Mouse (Mus musculus): ENCODE measurements around the gene Tex30. TPM values are rescaled to one million over a fixed set of nuclear protein-coding genes. Genes with fewer than 3 reads are reported as not detected.
A peak's percentile ranks its signal among the peaks of the same experiment; 100 is the strongest.

Gene Tex30
- 58.4 and 71.5 TPM in 2 replicates for polyA plus RNA-seq (2015; fragmentation: Nextera tagmentation; extraction: Ambion mirVana)

DNA sequence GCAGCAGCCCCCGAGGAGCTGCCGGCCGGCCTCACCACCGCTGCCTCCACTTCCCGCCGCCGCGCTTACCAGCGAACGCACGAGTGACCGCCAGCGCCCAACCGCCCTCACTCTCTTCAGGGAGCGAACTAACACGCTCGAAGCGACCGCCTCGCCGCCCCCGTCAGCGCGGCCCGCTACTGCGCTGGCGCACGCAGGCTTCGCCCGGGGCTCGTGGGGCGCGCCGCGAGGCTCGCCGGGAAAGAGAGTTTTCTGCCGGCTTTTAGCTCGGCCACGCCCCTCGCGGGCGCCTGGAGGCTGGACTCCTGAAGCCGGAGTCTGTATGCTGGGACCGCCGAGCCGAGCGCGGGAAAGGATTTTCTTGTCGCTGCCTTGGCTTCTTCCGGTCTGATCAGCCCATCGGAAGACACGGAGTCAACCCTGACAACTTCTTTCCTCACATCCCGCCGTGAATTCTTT lies at the start of gene Tex30:
TSS of gene Tex30 (minus strand) at position 183 of the 459 bp plus-strand sequence.
- peak; percentile 98 for ATAC-seq
- WGBS, result under 1% methylated on average over 55 of the region's 55 CpGs
- Histone ChIP-seq H3K27me3 (replicated peaks; ENCODE audit: control insufficient read depth, insufficient read depth, low read length) (no peaks in the 10 kb centered on the region), H3K4me2 (ENCODE audit: low read depth, low read length) (peak within 1 kb of the TSS; percentile 60), H3K4me1 (ENCODE audit: control insufficient read depth, insufficient read depth, low read length) (peaks cover 5% of the 10 kb centered on the region; the same call in 1 of the 2 replicates), H3K9me3 (ENCODE audit: control insufficient read depth, low read length) (no peaks in the 10 kb centered on the region), H3K4me3 (ENCODE audit: low read length) (peak within 1 kb of the TSS; percentile 89), H3K9ac (ENCODE audit: low read depth, low read length) (peak within 1 kb of the TSS; percentile 89), H3K27ac (ENCODE audit: low read length) (peak within 1 kb of the TSS; percentile 93), H3K36me3 (ENCODE audit: control insufficient read depth, insufficient read depth, low read length) (0 out of 2 replicates have a peak, but pooled peaks cover 4% of the 10 kb centered on the region)

DNA sequence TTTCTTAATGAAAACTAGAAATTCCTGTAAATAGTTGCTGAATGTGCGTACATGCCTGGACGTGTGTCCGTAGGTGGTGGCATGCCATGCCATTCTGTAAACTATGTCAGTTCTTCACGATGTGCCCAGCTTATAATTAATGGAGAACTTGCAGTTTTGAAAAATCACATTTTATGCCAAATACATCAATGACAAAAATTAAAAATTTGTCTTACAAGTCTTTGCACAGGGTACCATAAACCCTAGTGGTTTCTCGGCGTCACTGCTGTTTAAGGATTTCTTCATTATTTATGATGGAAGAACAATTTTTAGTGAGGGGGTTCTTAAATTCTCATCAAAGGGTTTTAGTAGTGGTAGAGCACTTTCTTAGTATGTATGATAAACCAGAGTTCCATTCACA lies 46.5 kb upstream of the Tex30 start:
- ATAC-seq, result no peak
- H3K9ac ChIP-seq (ENCODE audit: low read depth, low read length), result no peak overlapping the region
- H3K27ac ChIP-seq (ENCODE audit: low read length), result no peak overlapping the region
- H3K4me2 ChIP-seq (ENCODE audit: low read depth, low read length), result peak overlapping the region; percentile 54
- H3K27me3 ChIP-seq (replicated peaks; ENCODE audit: control insufficient read depth, insufficient read depth, low read length), result no peaks in the 10 kb centered on the region
- no peaks in the 10 kb centered on the region for H3K9me3 ChIP-seq (ENCODE audit: control insufficient read depth, low read length)
- peak overlapping the region; percentile 88 for H3K4me3 ChIP-seq (ENCODE audit: low read length)
- no peaks in the 10 kb centered on the region for H3K36me3 ChIP-seq (ENCODE audit: control insufficient read depth, insufficient read depth, low read length)
- 28% methylated on average over 6 of the region's 6 CpGs for WGBS
- peaks cover 8% of the 10 kb centered on the region for H3K4me1 ChIP-seq (ENCODE audit: control insufficient read depth, insufficient read depth, low read length)

DNA sequence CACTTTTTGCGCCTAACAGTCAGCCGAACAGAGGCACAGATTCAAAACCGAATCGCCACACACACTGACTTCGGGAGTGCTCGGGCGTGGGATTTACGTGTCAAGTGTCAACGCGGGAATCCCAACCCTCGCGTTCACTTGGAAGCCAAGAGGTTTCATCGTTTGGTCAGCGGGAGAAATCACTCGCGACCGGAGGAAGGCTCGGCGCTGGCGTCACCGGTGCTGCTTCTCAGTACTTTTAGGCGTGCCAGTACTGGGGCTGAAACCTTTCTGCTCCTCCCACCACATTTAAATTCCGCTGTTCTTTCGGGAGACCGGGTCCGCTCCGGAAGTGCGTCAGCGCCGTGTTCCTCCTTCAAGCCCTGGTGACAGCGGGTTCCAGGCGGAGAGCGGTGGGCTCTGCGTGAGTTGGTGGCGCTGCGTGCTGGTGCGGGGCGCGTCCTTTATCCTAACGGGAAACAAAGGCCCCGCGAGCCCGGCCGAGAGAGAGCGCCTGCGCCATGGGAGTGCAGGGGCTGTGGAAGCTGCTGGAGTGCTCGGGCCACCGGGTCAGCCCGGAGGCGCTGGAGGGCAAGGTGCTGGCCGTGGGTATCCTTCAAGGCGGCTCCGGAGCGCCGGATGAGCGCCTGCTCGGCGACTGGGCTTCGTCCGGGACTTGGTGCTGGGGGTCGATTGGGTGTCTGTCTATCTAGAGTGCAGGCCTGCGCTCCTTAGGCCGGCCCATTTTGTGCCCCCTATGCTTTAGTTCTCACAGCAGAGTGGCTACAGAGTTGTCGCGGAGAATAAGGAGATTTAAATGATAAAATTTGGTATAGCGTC lies 45.5 kb upstream of the Tex30 start, which contains the start of gene Ercc5:
TSS of gene Ercc5 (plus strand) at position 182 of the 819 bp plus-strand sequence.
- WGBS, result under 1% methylated on average over 66 of the region's 66 CpGs
- H3K27me3 ChIP-seq (replicated peaks; ENCODE audit: control insufficient read depth, insufficient read depth, low read length), result no peaks in the 10 kb centered on the region
- H3K27ac ChIP-seq (ENCODE audit: low read length), result peak within 1 kb of the TSS; percentile 85
- peaks cover 8% of the 10 kb centered on the region for H3K4me1 ChIP-seq (ENCODE audit: control insufficient read depth, insufficient read depth, low read length)
- H3K4me3 ChIP-seq (ENCODE audit: low read length), result peak within 1 kb of the TSS; percentile 88
- H3K9me3 ChIP-seq (ENCODE audit: control insufficient read depth, low read length), result no peaks in the 10 kb centered on the region
- peak within 1 kb of the TSS; percentile 54 for H3K4me2 ChIP-seq (ENCODE audit: low read depth, low read length)
- H3K9ac ChIP-seq (ENCODE audit: low read depth, low read length), result peak within 1 kb of the TSS; percentile 81
- 0 out of 2 replicates have a peak, but pooled peaks cover 2% of the 10 kb centered on the region for H3K36me3 ChIP-seq (ENCODE audit: control insufficient read depth, insufficient read depth, low read length)
- peak; percentile 99 for ATAC-seq

DNA sequence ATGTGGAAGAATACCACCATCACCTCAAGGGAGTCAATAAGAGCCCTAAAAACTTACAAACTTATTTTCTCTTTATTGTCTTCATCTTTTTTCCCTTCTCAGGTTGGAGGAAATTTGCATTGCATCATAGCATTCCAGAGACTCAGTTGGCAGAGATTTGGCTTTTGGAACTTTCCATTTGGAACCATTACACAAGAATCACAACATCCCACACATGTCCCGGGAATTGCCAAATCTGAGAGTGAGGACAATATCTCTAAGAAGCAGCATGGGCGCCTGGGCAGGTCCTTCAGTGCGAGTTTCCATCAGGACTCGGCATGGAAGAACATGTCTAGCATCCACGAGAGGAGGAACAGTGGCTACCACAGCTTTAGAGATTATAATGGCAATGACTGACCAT lies 40.5 kb upstream of the Tex30 start:
- Histone ChIP-seq H3K9ac (ENCODE audit: low read depth, low read length) (no peak overlapping the region), H3K9me3 (ENCODE audit: control insufficient read depth, low read length) (no peaks in the 10 kb centered on the region), H3K4me2 (ENCODE audit: low read depth, low read length) (no peak overlapping the region), H3K36me3 (ENCODE audit: control insufficient read depth, insufficient read depth, low read length) (peaks cover 11% of the 10 kb centered on the region; the same call in 1 of the 2 replicates), H3K27me3 (replicated peaks; ENCODE audit: control insufficient read depth, insufficient read depth, low read length) (no peaks in the 10 kb centered on the region), H3K27ac (ENCODE audit: low read length) (no peak overlapping the region), H3K4me3 (ENCODE audit: low read length) (no peak overlapping the region), H3K4me1 (ENCODE audit: control insufficient read depth, insufficient read depth, low read length) (peaks cover 4% of the 10 kb centered on the region; the same call in 1 of the 2 replicates)
- ATAC-seq, result no peak
- WGBS, result 89% methylated on average over 5 of the region's 5 CpGs

DNA sequence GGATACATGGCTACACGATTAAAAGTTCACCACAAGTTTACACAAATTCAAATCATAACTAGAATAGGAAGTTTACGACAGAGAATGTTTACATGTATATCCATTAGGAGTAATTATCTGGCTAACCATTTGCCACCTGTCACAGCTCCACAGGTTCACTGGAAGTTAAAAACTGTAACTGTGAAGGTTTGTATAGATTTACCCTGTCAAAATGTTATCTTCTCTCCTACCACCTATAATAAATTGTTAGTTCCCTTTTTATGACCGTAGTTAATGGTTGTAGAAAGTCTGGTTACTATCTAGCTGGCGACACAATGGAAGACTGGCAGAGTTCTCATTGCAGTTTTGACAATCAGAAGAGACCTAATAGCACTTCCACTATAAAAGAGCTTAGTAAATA lies 38.0 kb upstream of the Tex30 start:
- H3K4me2 ChIP-seq (ENCODE audit: low read depth, low read length), result no peak overlapping the region
- no peaks in the 10 kb centered on the region for H3K27me3 ChIP-seq (replicated peaks; ENCODE audit: control insufficient read depth, insufficient read depth, low read length)
- no peak overlapping the region for H3K4me3 ChIP-seq (ENCODE audit: low read length)
- peaks cover 15% of the 10 kb centered on the region; the same call in 1 of the 2 replicates for H3K36me3 ChIP-seq (ENCODE audit: control insufficient read depth, insufficient read depth, low read length)
- no peaks in the 10 kb centered on the region for H3K9me3 ChIP-seq (ENCODE audit: control insufficient read depth, low read length)
- WGBS, result 21% methylated on average over 4 of the region's 4 CpGs
- ATAC-seq, result no peak
- H3K9ac ChIP-seq (ENCODE audit: low read depth, low read length), result no peak overlapping the region
- no peak overlapping the region for H3K27ac ChIP-seq (ENCODE audit: low read length)
- H3K4me1 ChIP-seq (ENCODE audit: control insufficient read depth, insufficient read depth, low read length), result no peaks in the 10 kb centered on the region

DNA sequence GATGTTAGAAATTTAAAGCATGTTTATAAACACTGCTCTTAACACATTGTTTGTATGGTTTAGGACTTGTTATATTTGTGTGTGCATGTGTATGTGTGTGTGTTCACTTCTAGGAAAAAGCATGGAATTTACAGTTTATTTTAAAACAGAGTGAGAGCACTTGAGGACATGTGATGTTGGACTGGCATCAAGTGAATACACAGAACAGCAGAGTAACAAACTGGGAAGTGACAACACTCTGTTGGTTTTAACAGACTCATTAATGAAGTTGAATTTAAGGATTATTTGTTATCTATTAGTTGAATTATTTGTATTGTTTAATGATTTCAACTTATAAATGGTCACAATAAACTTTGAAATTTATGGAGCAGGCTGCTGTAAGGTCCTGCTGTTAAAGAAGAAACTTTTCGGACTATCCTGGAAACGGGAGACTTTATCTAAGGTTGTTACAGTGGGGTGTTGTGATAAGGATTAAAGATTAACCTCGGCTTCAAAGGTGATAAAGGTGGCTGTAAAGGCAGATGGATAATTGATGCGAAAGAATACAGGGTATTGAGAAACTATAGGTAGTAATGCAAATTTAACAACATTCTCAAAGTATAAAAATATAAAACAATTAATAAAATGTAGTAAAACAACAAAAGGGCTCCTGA lies 27.8 kb upstream of the Tex30 start:
- peak; percentile 85 for ATAC-seq
- H3K4me3 ChIP-seq (ENCODE audit: low read length), result no peak overlapping the region
- H3K36me3 ChIP-seq (ENCODE audit: control insufficient read depth, insufficient read depth, low read length), result 0 out of 2 replicates have a peak, but pooled peaks cover 2% of the 10 kb centered on the region
- H3K9ac ChIP-seq (ENCODE audit: low read depth, low read length), result no peak overlapping the region
- H3K4me1 ChIP-seq (ENCODE audit: control insufficient read depth, insufficient read depth, low read length), result no peaks in the 10 kb centered on the region
- no peak overlapping the region for H3K4me2 ChIP-seq (ENCODE audit: low read depth, low read length)
- no peaks in the 10 kb centered on the region for H3K27me3 ChIP-seq (replicated peaks; ENCODE audit: control insufficient read depth, insufficient read depth, low read length)
- WGBS, result 65% methylated on average over 4 of the region's 4 CpGs
- H3K9me3 ChIP-seq (ENCODE audit: control insufficient read depth, low read length), result no peaks in the 10 kb centered on the region
- no peak overlapping the region for H3K27ac ChIP-seq (ENCODE audit: low read length)

DNA sequence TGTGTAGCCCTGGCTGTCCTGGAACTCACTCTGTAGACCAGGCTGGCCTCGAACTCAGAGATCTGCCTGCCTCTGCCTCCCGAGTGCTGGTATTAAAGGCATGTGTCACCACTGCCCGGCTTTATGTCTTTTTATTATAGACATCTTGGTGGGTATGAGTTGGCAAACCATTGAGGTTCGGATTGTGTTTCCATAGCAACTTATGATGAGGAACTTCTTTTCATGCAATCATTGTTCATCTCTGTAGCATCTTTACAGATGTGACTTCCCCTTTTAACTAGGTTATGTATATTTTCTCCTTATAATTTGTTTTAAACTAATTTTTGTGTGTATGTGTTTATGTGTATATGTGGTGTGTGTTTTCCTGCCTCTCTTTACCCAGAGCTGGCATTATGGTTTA lies 23.3 kb upstream of the Tex30 start:
- Histone ChIP-seq H3K36me3 (ENCODE audit: control insufficient read depth, insufficient read depth, low read length) (0 out of 2 replicates have a peak, but pooled peaks cover 2% of the 10 kb centered on the region), H3K4me2 (ENCODE audit: low read depth, low read length) (no peak overlapping the region), H3K4me3 (ENCODE audit: low read length) (no peak overlapping the region), H3K27ac (ENCODE audit: low read length) (no peak overlapping the region), H3K9me3 (ENCODE audit: control insufficient read depth, low read length) (no peaks in the 10 kb centered on the region), H3K4me1 (ENCODE audit: control insufficient read depth, insufficient read depth, low read length) (peaks cover 2% of the 10 kb centered on the region; the same call in 1 of the 2 replicates), H3K27me3 (replicated peaks; ENCODE audit: control insufficient read depth, insufficient read depth, low read length) (no peaks in the 10 kb centered on the region), H3K9ac (ENCODE audit: low read depth, low read length) (no peak overlapping the region)
- 91% methylated on average over 4 of the region's 4 CpGs for WGBS
- no peak for ATAC-seq

DNA sequence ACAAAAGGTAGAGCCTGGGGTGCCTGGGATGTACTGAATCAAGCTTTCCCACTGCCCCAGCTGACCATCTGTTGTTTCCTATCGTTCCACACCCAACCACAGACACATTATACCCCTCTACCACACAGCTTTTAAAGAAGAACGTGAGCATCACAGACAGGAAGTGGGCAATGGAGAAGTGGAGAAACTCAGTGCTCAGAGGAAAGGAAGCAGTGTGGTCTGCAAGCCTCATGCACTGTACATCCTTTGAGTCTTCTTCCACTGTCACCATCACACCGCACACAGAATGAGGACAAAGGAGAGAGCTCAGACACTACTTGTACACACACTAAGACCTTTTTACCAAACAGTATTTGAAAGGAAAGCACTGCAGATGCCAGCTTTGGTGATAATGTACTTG lies 20.0 kb upstream of the Tex30 start:
- Histone ChIP-seq H3K27ac (ENCODE audit: low read length) (no peak overlapping the region), H3K27me3 (replicated peaks; ENCODE audit: control insufficient read depth, insufficient read depth, low read length) (no peaks in the 10 kb centered on the region), H3K9me3 (ENCODE audit: control insufficient read depth, low read length) (no peaks in the 10 kb centered on the region), H3K36me3 (ENCODE audit: control insufficient read depth, insufficient read depth, low read length) (no peaks in the 10 kb centered on the region), H3K4me2 (ENCODE audit: low read depth, low read length) (no peak overlapping the region), H3K4me3 (ENCODE audit: low read length) (no peak overlapping the region), H3K9ac (ENCODE audit: low read depth, low read length) (no peak overlapping the region), H3K4me1 (ENCODE audit: control insufficient read depth, insufficient read depth, low read length) (peaks cover 2% of the 10 kb centered on the region; the same call in 1 of the 2 replicates)
- no peak for ATAC-seq
- 72% methylated on average over 3 of the region's 3 CpGs for WGBS

DNA sequence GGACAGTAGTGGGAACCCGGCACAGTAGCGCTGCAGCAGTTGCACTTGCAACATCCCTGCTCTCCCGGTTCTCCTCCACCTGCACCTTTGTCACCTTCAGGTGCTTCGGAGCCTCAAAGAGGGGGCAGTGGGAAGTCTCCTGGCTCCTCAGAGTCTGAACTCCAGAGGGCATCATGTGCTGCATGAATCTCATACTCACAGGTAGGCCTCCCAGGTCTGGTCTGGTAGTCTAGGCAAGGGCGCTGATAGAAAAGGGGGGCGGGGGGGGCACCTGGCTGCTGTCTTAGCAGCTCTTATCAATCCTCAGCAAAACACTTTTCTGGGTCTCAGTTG lies 17.8 kb upstream of the Tex30 start:
- Histone ChIP-seq H3K9me3 (ENCODE audit: control insufficient read depth, low read length) (no peaks in the 10 kb centered on the region), H3K27ac (ENCODE audit: low read length) (peak overlapping the region; percentile 98), H3K4me1 (ENCODE audit: control insufficient read depth, insufficient read depth, low read length) (peaks cover 2% of the 10 kb centered on the region; the same call in 1 of the 2 replicates), H3K4me2 (ENCODE audit: low read depth, low read length) (peak overlapping the region; percentile 78), H3K27me3 (replicated peaks; ENCODE audit: control insufficient read depth, insufficient read depth, low read length) (no peaks in the 10 kb centered on the region), H3K36me3 (ENCODE audit: control insufficient read depth, insufficient read depth, low read length) (no peaks in the 10 kb centered on the region), H3K9ac (ENCODE audit: low read depth, low read length) (peak overlapping the region; percentile 88), H3K4me3 (ENCODE audit: low read length) (peak overlapping the region; percentile 78)
- peak; percentile 58 for ATAC-seq
- WGBS, result 3% methylated on average over 6 of the region's 6 CpGs

Measured in intestine, embryonic 16.5 days (tissue).